Mouse (Mus musculus): ENCODE data around the gene Rev1. TPM values are rescaled to one million over a fixed set of nuclear protein-coding genes. Genes with fewer than 3 reads are reported as not detected.

The Rev1 gene
- polyA plus RNA-seq, 1 experiment from 2014 or later, result 36.3 TPM

GRCm38 (mm10) chr1:38006741-38007140, 122.9 kb downstream of the Rev1 start:
- no peaks in the 10 kb centered on the region for H3K27me3 ChIP-seq
- no peaks in the 10 kb centered on the region for H3K4me1 ChIP-seq (replicated peaks)
- H3K36me3 ChIP-seq, result no peaks in the 10 kb centered on the region
- H3K9me3 ChIP-seq, result no peaks in the 10 kb centered on the region
- ATAC-seq (ENCODE audit: low FRiP score, low read depth), result no peak
- H3K4me3 ChIP-seq, result no peak overlapping the region
- H3K4me2 ChIP-seq, result no peak overlapping the region
- WGBS, result 78% methylated on average over 3 of the region's 3 CpGs
- no peak overlapping the region for H3K9ac ChIP-seq
- no peak overlapping the region for H3K27ac ChIP-seq (replicated peaks)

GRCm38 (mm10) chr1:38003046-38003445, 126.6 kb downstream of the Rev1 start:
- Histone ChIP-seq H3K27ac (replicated peaks) (no peak overlapping the region), H3K4me1 (replicated peaks) (peaks cover 13% of the 10 kb centered on the region), H3K9ac (no peak overlapping the region), H3K36me3 (no peaks in the 10 kb centered on the region), H3K4me3 (no peak overlapping the region), H3K4me2 (no peak overlapping the region), H3K27me3 (no peaks in the 10 kb centered on the region), H3K9me3 (no peaks in the 10 kb centered on the region)
- WGBS, result 90% methylated on average over 3 of the region's 3 CpGs
- ATAC-seq (ENCODE audit: low FRiP score, low read depth), result no peak

Other genes with a start within 250 kb of the Rev1 start
- gene Mitd1, start 239.4 kb downstream of the Rev1 start, polyA plus RNA-seq (2015; fragmentation: Nextera tagmentation; extraction: Ambion mirVana), result 14.4 and 15.7 TPM in 2 replicates
- 251 and 252 TPM in 2 replicates for gene Mrpl30, start 239.3 kb downstream of the Rev1 start, polyA plus RNA-seq (2015; fragmentation: Nextera tagmentation; extraction: Ambion mirVana)
- gene Lyg2, start 213.3 kb downstream of the Rev1 start, polyA plus RNA-seq (2015; fragmentation: Nextera tagmentation; extraction: Ambion mirVana), result not detected in 2 replicates
- not detected in 2 replicates for gene Lyg1, start 172.0 kb downstream of the Rev1 start, polyA plus RNA-seq (2015; fragmentation: Nextera tagmentation; extraction: Ambion mirVana)
- 128 and 130 TPM in 2 replicates for gene Txndc9, start 131.9 kb downstream of the Rev1 start, polyA plus RNA-seq (2015; fragmentation: Nextera tagmentation; extraction: Ambion mirVana)
- gene Eif5b, start 131.8 kb downstream of the Rev1 start, polyA plus RNA-seq (2015; fragmentation: Nextera tagmentation; extraction: Ambion mirVana), result 20.4 and 23.2 TPM in 2 replicates

Data from hindbrain, embryonic 15.5 days (tissue).